Mouse (Mus musculus) CH12.LX (cell line): ENCODE data around the gene Tas2r126. TPM values are rescaled to one million over a fixed set of nuclear protein-coding genes. Genes with fewer than 3 reads are reported as not detected.

Source experiments
- DNase-seq: peaks from one replicate; pipeline ENCODE4 v3.0.0-alpha.2; 2013; ENCODE audit errors: extremely low read depth
- H3K27ac ChIP-seq: 2 replicates; pipeline ENCODE4 v1.5.1; 2012; ENCODE audit warnings: low read depth, mild to moderate bottlenecking, control low read depth, moderate library complexity; ENCODE audit not compliant: insufficient read depth
- H3K27me3 ChIP-seq: replicated peaks from 2 replicates; pipeline ENCODE3; 2012; ENCODE audit warnings: inconsistent platforms
- H3K36me3 ChIP-seq, 2 experiments: replicated peaks in 1 of 2; 2 replicates each; pipeline versions ENCODE3 to v1.6.1; 2012; ENCODE audit warnings: inconsistent platforms in 1 of 2, low read length in 1 of 2, mild to moderate bottlenecking in 1 of 2, mixed read lengths in 1 of 2, moderate library complexity in 1 of 2; ENCODE audit not compliant: control insufficient read depth in 1 of 2, insufficient read depth in 1 of 2
- H3K4me1 ChIP-seq, 2 experiments: 2 replicates each; pipeline ENCODE4 v1.6.1; 2012; ENCODE audit warnings: inconsistent platforms in 1 of 2, moderate library complexity in 1 of 2; ENCODE audit not compliant: insufficient read depth in 2 of 2, control insufficient read depth in 1 of 2
- H3K4me2 ChIP-seq: 2 replicates; pipeline ENCODE4 v1.6.1; 2012; ENCODE audit warnings: low read depth, mild to moderate bottlenecking, control low read depth; ENCODE audit not compliant: poor library complexity, insufficient read depth, severe bottlenecking
- H3K4me3 ChIP-seq, 3 experiments: fragments of 150-350 bp in 1 of 3; sonication (generic) in 1 of 3; replicated peaks in 1 of 3; 2 replicates each; pipeline versions ENCODE3 to v1.5.1; 2011 to 2012; ENCODE audit warnings: low read depth in 2 of 3, low read length in 2 of 3, mild to moderate bottlenecking in 2 of 3, moderate library complexity in 2 of 3, control low read depth in 1 of 3, improper control_type of control experiment in 1 of 3, inconsistent platforms in 1 of 3, mixed read lengths in 1 of 3; ENCODE audit not compliant: poor library complexity in 1 of 3
- H3K79me2 ChIP-seq: replicated peaks from 2 replicates; pipeline ENCODE4 v1.6.1; 2012; ENCODE audit warnings: mild to moderate bottlenecking, moderate library complexity; ENCODE audit not compliant: control insufficient read depth, poor library complexity, insufficient read depth, severe bottlenecking; ENCODE audit errors: extremely low read depth
- H3K9ac ChIP-seq: 2 replicates; pipeline ENCODE4 v1.6.1; 2012; ENCODE audit warnings: low read depth, mild to moderate bottlenecking, control low read depth, moderate library complexity; ENCODE audit not compliant: insufficient read depth
- H3K9me3 ChIP-seq: replicated peaks from 2 replicates; pipeline ENCODE3; 2012; ENCODE audit warnings: low read length, inconsistent platforms, mixed read lengths
- BHLHE40 ChIP-seq: IDR thresholded peaks from 2 replicates; pipeline ENCODE4 v1.6.1; 2011; ENCODE audit warnings: mild to moderate bottlenecking, low read depth, low read length, improper control_type of control experiment
- CHD2 ChIP-seq: IDR thresholded peaks from 2 replicates; pipeline ENCODE4 v1.6.1; 2011; ENCODE audit warnings: low read length, improper control_type of control experiment
- CTCF ChIP-seq, 2 experiments: IDR thresholded peaks in 1 of 2; conservative IDR thresholded peaks in 1 of 2; 2 replicates each; pipeline ENCODE4 v1.5.1; 2011 to 2012; ENCODE audit warnings: low read depth in 2 of 2, low read length in 2 of 2, improper control_type of control experiment in 1 of 2, inconsistent platforms in 1 of 2, mild to moderate bottlenecking in 1 of 2, moderate library complexity in 1 of 2
- EP300 ChIP-seq: IDR thresholded peaks from 2 replicates; pipeline ENCODE4 v1.6.1; 2011; ENCODE audit warnings: low read length, improper control_type of control experiment
- GABPA ChIP-seq: IDR thresholded peaks from 2 replicates; pipeline ENCODE4 v1.6.1; 2012; ENCODE audit warnings: low read depth, low read length, improper control_type of control experiment, inconsistent platforms; ENCODE audit not compliant: insufficient replicate concordance
- IRF4 ChIP-seq: IDR thresholded peaks from 2 replicates; pipeline ENCODE4 v1.6.1; 2014; ENCODE audit warnings: low read depth, mild to moderate bottlenecking, inconsistent platforms, low read length, improper control_type of control experiment
- JUN ChIP-seq: IDR thresholded peaks from 2 replicates; pipeline ENCODE4 v1.6.1; 2011; ENCODE audit warnings: low read depth, mild to moderate bottlenecking, low read length, improper control_type of control experiment, moderate library complexity; ENCODE audit not compliant: insufficient read depth
- KAT2A ChIP-seq: IDR thresholded peaks from 2 replicates; pipeline ENCODE4 v1.6.1; 2012; ENCODE audit warnings: low read length, improper control_type of control experiment, inconsistent platforms; ENCODE audit not compliant: insufficient replicate concordance
- MAX ChIP-seq: IDR thresholded peaks from 2 replicates; pipeline ENCODE4 v1.6.1; 2011; ENCODE audit warnings: low read length, improper control_type of control experiment
- MEF2A ChIP-seq: IDR thresholded peaks from 2 replicates; pipeline ENCODE4 v1.6.1; 2014; ENCODE audit warnings: low read depth, mild to moderate bottlenecking, inconsistent platforms, low read length, improper control_type of control experiment, borderline replicate concordance
- MXI1 ChIP-seq: IDR thresholded peaks from 2 replicates; pipeline ENCODE4 v1.6.1; 2011; ENCODE audit warnings: mild to moderate bottlenecking, low read depth, low read length, improper control_type of control experiment
- NELFE ChIP-seq: IDR thresholded peaks from 2 replicates; pipeline ENCODE4 v1.6.1; 2011; ENCODE audit warnings: low read depth, low read length, improper control_type of control experiment
- PAX5 ChIP-seq: IDR thresholded peaks from 2 replicates; pipeline ENCODE4 v1.6.1; 2012; ENCODE audit warnings: low read length, inconsistent platforms, mixed read lengths
- POLR2A ChIP-seq: IDR thresholded peaks from 2 replicates; pipeline ENCODE4 v1.6.1; 2011; ENCODE audit warnings: low read depth, mild to moderate bottlenecking, improper control_type of control experiment, low read length
- POLR2AphosphoS2 ChIP-seq: IDR thresholded peaks from 2 replicates; pipeline ENCODE4 v1.6.1; 2011; ENCODE audit warnings: low read depth, low read length, improper control_type of control experiment
- RAD21 ChIP-seq: IDR thresholded peaks from 2 replicates; pipeline ENCODE4 v1.6.1; 2011; ENCODE audit warnings: low read depth, mild to moderate bottlenecking, low read length, improper control_type of control experiment, moderate library complexity
- RCOR1 ChIP-seq: conservative IDR thresholded peaks from 2 replicates; pipeline ENCODE4 v1.6.1; 2012; ENCODE audit warnings: low read depth, mild to moderate bottlenecking, inconsistent platforms, low read length, improper control_type of control experiment
- TBP ChIP-seq: conservative IDR thresholded peaks from 2 replicates; pipeline ENCODE4 v1.6.1; 2011; ENCODE audit warnings: low read depth, low read length, improper control_type of control experiment
- UBTF ChIP-seq: IDR thresholded peaks from 2 replicates; pipeline ENCODE4 v1.6.1; 2012; ENCODE audit warnings: low read depth, mild to moderate bottlenecking, inconsistent platforms, low read length, improper control_type of control experiment, moderate library complexity
- USF1 ChIP-seq: IDR thresholded peaks from 2 replicates; pipeline ENCODE4 v1.6.1; 2014; ENCODE audit warnings: low read depth, mild to moderate bottlenecking, inconsistent platforms, low read length, improper control_type of control experiment
- USF2 ChIP-seq: conservative IDR thresholded peaks from 2 replicates; pipeline ENCODE4 v1.6.1; 2011; ENCODE audit warnings: low read depth, low read length, improper control_type of control experiment
- ZC3H11A ChIP-seq: IDR thresholded peaks from 2 replicates; pipeline ENCODE4 v1.6.1; 2012; ENCODE audit warnings: low read depth, mild to moderate bottlenecking, inconsistent platforms, low read length, improper control_type of control experiment
- ZMIZ1 ChIP-seq: IDR thresholded peaks from 2 replicates; pipeline ENCODE4 v1.6.1; 2012; ENCODE audit warnings: low read depth, mild to moderate bottlenecking, inconsistent platforms, low read length, improper control_type of control experiment
- dilution Hi-C: fragments of 300-500 bp; cut with MboI; formaldehyde crosslinking; loops from 2 replicates; pipeline ENCODE4 v1.14.3; 2020; ENCODE audit warnings: low sequenced_read_pairs; ENCODE audit not compliant: extremely low pct_unique_long_range_greater_than_20kb, extremely low pct_ligation_motif_present
- in situ Hi-C: fragments of 300-500 bp; cut with MboI; formaldehyde crosslinking; loops from 3 replicates; pipeline ENCODE4 v1.14.3; 2019; ENCODE audit warnings: low sequenced_read_pairs, low pct_ligation_motif_present, low pct_unique_long_range_greater_than_20kb, mixed read lengths
- polyA plus RNA-seq: library from polyadenylated mRNA; unstranded; fragments of >175 nt; gene quantifications from 2 replicates; pipeline ENCODE4 v1.2.1, GENCODE M21; 2012; ENCODE audit warnings: low read depth; ENCODE audit not compliant: insufficient read length
- total RNA-seq, 2 experiments: library from RNA; depleted of rRNA; stranded (reverse); fragments of 300-350 nt in 1 of 2; fragments of >200 nt in 1 of 2; gene quantifications; 2 replicates each; pipeline ENCODE4 v1.2.3; 2012 to 2014

Gene Tas2r126
- total RNA-seq (2012; rRNA removed) (not detected in 2 replicates), total RNA-seq (2014; rRNA removed) (not detected in 2 replicates), polyA plus RNA-seq (not detected in 2 replicates)

DNA sequence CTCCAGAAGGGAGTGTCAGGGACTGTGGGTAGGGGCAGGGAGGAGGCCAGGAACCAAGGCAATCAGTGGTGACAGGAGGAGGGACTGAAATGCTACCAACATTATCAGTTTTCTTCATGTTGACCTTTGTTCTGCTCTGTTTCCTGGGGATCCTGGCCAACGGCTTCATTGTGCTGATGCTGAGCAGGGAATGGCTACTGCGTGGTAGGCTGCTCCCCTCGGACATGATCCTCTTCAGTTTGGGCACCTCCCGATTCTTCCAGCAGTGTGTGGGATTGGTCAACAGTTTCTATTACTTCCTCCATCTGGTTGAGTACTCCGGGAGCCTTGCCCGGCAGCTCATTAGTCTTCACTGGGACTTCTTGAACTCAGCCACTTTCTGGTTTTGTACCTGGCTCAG, at the start of gene Tas2r126:
Tas2r126 (plus strand) TSS at position 90 of the 400 bp plus-strand sequence.
- Histone ChIP-seq H3K9ac (no peak within 1 kb of the TSS), H3K36me3 (no peaks in the 10 kb centered on the region), H3K4me2 (no peak within 1 kb of the TSS), H3K79me2 (no peaks in the 10 kb centered on the region), H3K4me3 (no peak within 1 kb of the TSS), H3K27ac (no peak within 1 kb of the TSS), H3K9me3 (no peaks in the 10 kb centered on the region), H3K4me1 (peaks cover 2 to 13% of the 10 kb centered on the region in 2 experiments; a peak in 2 of 4 replicates), H3K27me3 (no peaks in the 10 kb centered on the region)
- no peak for TF ChIP-seq JUN
- TF ChIP-seq KAT2A, result no peak
- no peak for TF ChIP-seq BHLHE40
- no peak for TF ChIP-seq RCOR1
- no peak for TF ChIP-seq POLR2AphosphoS2
- no peak for TF ChIP-seq MEF2A
- TF ChIP-seq TBP, result no peak
- no peak for TF ChIP-seq ZMIZ1
- TF ChIP-seq PAX5, result no peak
- in situ Hi-C loops (no loop called here), dilution Hi-C loops (no loop called here)
- DNase-seq, result no peak

- TF ChIP-seq PAX5, result no peak
- no peak for TF ChIP-seq ZC3H11A
- TF ChIP-seq RAD21, result no peak
- Histone ChIP-seq H3K27me3 (no peaks in the 10 kb centered on the region), H3K27ac (no peak overlapping the region), H3K4me1 (no peaks in the 10 kb centered on the region), H3K9me3 (no peaks in the 10 kb centered on the region), H3K36me3 (no peaks in the 10 kb centered on the region), H3K4me3 (no peak overlapping the region), H3K9ac (no peak overlapping the region), H3K79me2 (no peaks in the 10 kb centered on the region), H3K4me2 (no peak overlapping the region)
- in situ Hi-C loops (no loop called here), dilution Hi-C loops (no loop called here)
- no peak for DNase-seq
Measured at GRCm38 (mm10) chr6:42385635-42386034, 48.7 kb upstream of the Tas2r126 start.

GRCm38 (mm10) chr6:42391796-42392330, 42.5 kb upstream of the Tas2r126 start:
- TF ChIP-seq MXI1 (no peak), POLR2A (no peak), EP300 (no peak), MAX (no peak), ZC3H11A (no peak), IRF4 (no peak), PAX5 (no peak), CHD2 (no peak), TBP (no peak), GABPA (no peak), NELFE (no peak), UBTF (no peak), POLR2AphosphoS2 (no peak), JUN (no peak), USF1 (no peak), CTCF (conservative IDR thresholded peaks at IDR 0.05 in 1 of 2, IDR thresholded peaks at IDR 0.05 in 1 of 2; ENCODE audit: low read depth in 2 of 2, low read length in 2 of 2) (no peak), USF2 (no peak), MEF2A (no peak)
- dilution Hi-C loops (no loop called here), in situ Hi-C loops (no loop called here)
- H3K27ac ChIP-seq, result no peak overlapping the region
- DNase-seq, result no peak
- H3K4me3 ChIP-seq, result no peak overlapping the region
- no peak overlapping the region for H3K9ac ChIP-seq
- no peaks in the 10 kb centered on the region for H3K9me3 ChIP-seq
- H3K27me3 ChIP-seq, result no peaks in the 10 kb centered on the region
- no peaks in the 10 kb centered on the region for H3K79me2 ChIP-seq
- H3K4me2 ChIP-seq, result no peak overlapping the region
- H3K4me1 ChIP-seq, result peaks cover 5 to 18% of the 10 kb centered on the region in 2 experiments
- H3K36me3 ChIP-seq, result no peaks in the 10 kb centered on the region
